Mouse (Mus musculus) right cerebral cortex, postnatal 25 days (tissue): ENCODE measurements around the gene Nos2.
"Not testable (repeated sequence)": the region's sequence is repeated elsewhere in the genome, so short reads cannot be mapped to it uniquely, and the experiment has no call there.

ENCODE experiments used
- DNase-seq: peaks from one replicate; pipeline ENCODE4 v3.0.0; 2022

Gene Nos2

DNA sequence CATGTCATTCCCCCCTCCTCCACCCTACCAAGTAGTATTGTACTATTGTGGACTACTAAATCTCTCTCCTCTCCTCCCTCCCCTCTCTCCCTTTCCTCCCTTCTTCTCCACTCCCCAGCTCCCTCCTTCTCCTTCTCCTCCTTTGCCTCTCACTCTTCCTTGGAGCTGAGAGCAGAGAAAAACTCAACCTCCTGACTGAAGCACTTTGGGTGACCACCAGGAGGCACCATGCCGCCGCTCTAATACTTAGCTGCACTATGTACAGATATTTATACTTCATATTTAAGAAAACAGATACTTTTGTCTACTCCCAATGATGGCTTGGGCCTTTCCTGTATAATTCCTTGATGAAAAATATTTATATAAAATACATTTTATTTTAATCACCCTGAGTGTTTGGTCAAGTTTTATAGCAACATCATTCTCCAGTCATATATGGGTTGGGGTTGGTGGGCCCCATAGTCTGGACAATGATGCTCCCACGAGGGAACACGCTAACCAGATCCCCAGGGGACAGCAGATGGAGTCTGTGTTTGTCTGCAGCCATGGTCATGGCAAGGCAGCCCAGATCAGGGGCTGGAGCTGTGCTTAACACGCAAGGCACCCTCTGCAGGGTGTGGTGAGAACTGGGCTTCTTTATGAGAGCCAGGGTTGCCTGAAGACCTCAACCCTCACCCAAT is 39.4 kb downstream of the Nos2 start:
- no peak for DNase-seq

DNA sequence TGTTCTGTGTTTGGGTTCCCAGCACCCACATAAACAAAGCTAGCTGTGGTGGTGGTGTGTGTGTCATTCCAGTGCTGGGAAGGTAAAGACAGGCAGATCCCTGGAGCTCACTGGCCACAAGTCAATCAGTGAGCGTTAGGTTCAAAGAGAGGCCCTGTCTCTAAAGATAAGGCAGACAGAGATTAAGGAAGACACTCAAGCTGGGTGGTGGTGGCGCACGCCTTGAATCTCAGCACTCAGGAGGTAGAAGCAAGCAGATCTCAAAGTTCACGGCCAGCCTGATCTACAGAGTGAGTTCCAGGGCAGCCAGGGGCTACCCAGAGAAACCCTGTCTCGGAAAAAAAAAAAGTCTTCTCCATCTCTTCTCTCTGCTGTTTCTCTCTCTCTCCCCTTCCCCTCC is 40.6 kb downstream of the Nos2 start:
- DNase-seq, result no peak

DNA sequence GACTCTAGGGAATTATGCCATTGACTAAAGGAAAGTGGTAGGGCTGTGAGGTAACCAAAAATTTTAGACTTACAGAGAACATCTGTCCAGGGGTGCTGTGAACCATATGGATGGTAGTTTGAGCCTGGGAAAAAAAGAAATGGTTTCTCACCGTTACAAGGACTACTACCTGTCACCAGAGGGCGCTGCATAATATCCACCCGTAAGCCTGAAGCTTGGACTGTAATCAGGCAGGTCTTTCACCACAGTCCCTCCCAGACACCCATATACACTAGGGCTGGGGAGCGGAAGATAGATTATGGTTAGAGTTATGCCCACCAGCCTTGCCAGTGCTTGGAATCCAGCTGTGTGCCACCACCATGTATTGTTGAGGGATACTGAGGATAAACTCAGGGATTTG is 46.8 kb downstream of the Nos2 start:
- DNase-seq, result no peak

DNA sequence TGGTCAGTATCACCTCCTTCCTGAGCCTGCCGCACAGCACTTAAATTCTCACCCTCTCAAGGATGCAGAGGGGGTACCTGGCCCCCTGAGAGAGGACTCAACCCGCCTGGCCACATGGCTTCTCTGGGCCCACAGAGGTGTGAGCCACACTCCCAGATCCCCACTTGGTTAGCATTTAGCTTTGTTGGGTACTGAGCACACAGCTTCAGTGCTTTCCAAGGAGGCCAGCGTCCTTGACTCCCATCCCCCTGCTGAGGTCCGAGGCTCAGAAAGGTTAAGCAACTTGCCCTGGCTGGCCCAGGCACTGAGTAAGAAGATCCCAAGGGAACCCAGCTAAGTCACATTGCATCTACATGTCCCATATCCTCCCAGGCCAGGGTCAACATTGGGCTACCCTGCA is 47.5 kb downstream of the Nos2 start:
- no peak for DNase-seq

DNA sequence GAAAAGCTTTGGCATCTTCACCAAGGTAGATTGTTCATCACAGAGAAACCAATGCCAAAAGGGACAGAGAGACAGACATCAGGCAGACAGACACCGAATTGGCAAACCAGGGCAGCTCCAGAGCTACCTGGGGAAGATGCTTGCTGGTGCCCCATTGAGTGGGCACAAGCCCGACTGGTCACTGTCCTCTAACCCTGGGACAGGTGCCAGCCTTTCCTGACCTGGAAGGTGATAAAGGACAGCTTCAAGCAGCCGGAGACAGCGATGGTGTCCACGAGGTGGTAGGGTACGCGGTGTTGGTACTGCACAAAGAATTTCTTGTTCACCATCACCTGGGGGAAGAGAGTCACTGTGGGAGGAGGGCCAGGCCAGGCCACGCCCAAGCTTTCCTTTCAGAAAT is 50.5 kb downstream of the Nos2 start:
- DNase-seq, result no peak

DNA sequence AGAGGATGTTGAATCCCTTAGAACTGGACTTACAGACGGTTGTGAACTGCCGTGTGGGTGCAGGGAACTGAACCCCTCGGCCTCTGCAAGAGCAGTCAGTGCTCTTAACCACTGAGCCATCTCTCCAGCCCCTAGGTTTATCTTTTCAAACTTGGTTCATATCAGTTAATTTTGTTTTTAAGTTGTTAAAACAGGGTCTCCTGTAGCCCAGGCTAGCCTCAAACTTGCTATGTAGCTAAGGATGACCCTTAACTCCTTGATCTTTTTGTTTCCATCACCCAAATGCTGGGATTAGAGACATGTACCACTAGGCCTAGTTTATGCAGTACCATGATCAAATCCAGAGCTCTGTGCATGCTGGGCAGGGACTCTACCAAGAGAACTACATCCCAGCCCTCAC is 51.2 kb downstream of the Nos2 start:
- DNase-seq, result no peak

DNA sequence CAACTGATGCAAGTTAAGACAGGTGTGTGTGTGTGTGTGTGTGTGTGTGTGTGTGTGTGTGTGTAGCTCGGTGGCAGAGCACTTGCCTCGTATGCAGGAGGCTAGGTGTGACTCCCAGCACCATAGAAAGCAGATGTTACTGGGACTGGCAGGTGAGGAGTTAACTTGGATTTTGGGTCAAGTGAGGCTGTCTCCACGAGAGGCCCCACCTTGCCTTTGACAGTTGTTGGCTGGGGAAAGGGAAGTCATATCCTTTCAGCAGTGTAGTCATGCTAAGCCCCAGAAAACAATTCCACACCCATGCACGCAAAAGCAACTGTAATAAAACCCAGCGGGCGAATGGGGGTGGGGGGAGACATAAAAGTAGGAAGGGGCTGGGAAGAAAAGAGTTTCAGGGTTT is 51.7 kb downstream of the Nos2 start:
- DNase-seq, result no peak

DNA sequence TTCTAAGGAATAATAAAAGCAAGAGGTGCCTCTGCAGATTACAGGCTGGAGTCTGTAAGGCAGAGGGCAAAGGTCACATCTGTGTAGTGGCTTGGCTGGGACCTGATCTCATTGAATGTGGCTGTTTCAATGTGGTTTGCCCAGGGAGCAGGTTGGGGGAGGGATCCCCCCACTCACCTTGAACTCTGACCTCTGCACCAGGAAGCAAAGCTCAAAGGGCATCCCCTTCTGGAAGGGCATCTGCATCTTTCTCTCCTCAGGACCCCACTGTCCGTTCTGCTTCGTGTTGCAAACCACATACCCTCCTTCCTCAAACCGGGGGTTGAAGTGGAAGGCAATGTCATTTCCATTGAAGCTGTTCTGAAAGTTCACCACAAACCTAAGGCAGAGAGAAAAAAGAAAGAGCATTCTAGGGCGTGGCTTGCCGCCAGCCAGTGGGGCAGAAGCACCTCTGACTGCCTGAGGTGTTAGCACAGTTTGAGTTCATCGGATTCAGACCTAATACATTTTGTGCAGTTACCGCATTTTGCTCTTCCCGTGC is 52.3 kb downstream of the Nos2 start:
- no peak for DNase-seq

DNA sequence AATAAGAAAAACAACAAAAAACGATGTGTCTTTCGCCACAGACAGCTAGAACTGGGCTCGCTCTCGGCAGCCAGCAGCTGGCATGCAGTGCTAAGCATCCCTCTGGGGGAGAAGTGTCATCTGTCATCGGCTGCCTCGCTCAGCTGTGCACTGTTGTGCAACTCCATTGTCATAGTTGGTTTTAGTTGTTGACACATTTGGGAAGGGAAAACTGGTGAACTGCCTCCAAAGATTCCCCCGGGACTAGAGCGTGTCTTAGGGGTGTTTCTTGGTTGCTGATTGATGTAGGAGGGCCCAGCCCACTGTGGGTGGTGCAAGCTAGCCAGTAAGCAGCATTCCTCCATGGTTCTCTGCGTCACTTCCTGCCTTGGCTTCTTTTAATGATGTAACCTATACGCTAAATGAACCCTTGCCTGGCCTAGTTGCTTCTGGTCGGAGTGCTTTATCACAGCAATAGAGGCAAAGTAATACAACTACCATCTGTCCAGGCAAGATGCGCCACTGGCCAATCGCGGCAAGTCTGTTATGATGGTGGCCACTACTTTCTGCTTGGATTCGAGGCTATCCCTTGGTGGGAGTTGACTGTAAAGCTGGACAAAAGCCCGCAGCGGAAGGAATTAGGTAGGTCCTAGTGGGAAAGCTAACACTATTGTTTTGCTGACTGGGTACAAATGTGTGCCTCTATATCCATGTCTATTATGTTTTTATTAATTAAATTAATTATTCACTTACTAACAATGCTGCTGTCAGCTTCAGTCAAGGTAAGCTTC is 53.0 kb downstream of the Nos2 start:
- no peak for DNase-seq

DNA sequence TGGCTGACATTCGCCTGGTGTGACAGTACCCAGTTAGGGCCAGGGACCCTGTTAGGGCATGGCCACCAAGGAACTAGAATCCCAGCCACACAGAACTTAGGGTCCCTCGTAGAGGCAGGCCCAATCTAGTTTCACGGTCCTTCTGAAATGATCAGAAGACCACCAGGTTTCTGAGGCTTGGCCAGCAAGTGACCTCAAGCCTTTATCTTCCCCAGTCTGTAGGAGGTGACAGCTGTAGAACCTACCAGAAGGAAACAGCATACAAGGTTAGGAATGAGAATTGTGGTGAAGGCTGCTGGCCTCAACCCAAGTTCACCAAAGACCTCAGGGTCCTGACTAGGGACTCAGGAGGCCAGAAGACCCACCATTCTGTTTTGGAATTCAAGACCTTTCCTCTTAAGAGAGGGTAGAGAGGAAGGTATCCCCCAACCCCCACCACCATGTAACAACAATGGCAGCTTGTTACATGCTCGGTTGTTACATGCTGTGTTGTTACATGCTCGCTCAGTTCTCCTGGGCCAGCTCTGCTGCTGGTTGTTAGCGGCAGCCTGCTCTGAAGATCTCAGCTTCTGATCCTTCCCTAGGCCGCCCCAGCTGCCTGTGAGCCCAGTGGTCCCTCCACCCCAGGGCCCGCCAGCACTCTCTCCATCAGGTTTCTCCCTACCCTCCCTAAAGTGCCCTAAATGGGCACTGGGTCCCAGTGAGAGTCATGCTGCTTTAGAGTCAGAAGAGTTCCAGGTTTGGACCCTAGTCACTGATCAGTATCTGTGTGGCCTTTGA is 56.3 kb downstream of the Nos2 start:
- DNase-seq, result no peak

DNA sequence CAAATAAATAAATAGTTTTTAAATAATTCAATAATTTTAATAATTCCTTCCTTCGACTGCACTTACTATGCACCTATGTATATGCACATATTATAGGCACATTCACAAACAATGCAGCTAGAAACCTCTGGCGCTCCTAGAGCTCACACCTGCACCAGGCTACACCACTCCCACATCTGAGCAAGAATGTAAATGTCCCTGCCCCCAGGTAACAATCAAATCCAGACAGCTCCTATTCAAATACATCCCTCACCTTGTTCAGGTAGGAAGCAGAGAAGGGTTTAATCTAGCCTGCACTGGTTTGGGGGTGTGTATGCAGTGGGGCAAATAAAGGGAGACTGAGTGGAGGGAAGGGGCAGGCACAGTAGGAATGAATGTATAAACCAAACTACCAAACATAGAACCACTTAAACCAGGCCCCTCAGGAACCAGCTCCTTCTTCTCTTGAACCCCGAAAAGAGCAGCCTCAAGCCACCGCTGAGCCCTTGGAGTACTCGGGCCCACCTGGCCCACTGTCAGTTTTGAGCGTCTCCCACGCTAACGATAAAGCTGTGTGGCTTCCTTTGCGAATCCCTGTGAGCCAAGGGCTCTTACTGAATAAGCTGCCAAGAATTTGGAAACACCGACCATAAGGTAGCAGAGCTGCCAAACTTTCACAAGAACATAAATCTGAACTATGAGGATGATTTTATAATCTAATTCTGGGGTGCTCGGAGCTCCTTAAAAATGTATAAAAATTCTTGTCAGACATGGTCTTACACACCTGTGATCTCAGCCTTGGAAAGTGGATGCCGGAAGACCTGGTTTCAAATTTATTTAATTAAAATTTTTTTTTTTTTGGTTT is 57.8 kb downstream of the Nos2 start:
- DNase-seq, result peak; percentile 24

DNA sequence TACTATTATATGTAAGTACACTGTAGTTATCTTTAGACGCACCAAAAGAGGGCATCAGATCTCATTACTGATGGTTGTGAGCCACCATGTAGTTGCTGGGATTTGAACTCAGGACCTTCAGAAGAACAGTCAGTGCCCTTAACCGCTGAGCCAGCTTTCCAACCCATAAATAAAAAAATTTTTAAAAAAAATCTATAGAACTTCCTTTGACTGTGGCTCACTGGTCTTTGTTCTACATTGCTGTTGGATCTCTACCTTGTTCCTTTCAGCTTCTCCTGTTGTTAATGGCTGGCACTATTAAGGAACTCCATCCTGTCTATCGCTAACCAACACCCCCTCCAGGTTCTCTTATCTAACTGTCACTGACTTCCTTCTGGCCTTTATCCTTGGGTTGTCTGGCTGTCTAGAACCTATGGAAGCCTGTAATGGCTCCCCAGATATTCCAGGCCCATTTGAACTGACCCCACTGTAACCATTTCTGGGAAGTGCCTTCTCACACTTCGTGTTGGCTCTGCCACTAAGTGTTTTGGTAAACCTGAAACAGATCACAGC is 59.6 kb downstream of the Nos2 start:
- no peak for DNase-seq

DNA sequence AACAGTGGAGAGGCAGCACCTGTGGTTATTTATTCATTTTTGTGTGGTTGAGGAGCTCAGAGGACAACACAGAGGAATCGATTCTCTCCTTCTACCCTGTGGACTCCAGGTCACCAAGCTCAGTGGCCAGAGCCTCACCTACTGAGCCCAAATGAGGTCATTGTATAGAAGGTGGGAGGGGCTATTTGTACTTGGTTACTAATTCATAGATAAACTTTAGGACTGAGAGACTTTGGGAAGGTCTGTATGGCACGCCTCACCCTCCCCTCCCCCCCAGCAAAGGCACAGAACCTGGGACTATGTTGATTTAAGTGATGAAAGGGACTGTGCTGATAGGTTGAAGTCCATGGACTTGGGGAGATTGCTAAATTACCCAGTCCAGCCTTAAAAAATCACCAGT is 61.5 kb downstream of the Nos2 start:
- no peak for DNase-seq

DNA sequence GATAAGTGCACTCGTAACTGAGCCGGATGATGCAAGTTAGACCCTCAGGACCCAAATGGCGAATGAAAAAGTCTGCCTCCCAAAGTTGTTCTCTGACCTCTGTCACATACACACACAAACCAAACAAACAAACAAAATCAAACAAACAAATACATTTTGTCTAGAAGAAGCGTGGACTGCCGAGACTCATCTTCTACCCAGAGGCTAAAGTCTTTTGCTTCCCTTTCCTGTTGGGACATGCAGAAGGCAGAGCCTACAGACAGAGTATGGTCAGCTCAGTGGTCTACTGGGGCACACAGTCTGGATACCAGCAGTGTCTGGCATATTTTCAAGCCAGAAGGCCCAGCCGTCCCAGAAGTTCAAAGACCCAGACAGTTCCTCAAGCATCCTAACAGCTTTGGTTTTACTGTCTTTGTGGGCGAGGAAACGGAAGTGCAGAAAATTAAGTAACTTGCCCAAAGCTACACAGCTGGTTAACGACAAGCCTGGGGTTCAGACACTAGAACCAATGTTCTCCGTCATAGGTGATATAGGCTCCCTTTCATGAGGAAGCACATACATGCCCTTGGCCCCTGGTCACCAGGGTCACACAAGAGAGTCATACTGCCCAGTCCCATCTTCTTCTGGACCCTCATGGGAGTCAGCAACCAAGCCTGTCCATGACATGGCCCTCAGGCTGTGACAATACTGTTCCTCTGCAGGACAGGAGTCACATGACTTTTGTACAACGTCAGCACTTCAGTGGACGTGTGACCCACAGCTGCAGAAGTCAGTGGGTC is 62.1 kb downstream of the Nos2 start:
- no peak for DNase-seq

DNA sequence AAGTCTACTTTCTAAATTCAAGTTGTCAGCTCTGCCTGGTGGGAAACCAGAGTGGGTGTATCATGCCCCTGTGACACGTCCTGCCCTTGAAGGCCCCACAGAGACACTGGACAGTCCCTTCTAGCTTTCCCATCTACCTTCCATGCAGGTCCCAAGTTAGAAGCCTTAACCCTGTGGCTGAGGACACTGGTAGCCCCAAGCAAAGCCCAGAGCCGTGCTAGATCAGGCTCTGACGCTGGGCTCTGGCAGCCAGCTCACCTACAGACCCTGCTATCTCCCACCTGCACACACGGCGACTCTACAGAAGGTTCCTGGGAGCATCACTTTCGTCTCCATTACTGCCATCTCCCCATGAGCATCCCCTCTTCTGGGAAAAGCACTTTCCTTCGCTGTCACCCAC is 63.0 kb downstream of the Nos2 start:
- DNase-seq, result no peak

DNA sequence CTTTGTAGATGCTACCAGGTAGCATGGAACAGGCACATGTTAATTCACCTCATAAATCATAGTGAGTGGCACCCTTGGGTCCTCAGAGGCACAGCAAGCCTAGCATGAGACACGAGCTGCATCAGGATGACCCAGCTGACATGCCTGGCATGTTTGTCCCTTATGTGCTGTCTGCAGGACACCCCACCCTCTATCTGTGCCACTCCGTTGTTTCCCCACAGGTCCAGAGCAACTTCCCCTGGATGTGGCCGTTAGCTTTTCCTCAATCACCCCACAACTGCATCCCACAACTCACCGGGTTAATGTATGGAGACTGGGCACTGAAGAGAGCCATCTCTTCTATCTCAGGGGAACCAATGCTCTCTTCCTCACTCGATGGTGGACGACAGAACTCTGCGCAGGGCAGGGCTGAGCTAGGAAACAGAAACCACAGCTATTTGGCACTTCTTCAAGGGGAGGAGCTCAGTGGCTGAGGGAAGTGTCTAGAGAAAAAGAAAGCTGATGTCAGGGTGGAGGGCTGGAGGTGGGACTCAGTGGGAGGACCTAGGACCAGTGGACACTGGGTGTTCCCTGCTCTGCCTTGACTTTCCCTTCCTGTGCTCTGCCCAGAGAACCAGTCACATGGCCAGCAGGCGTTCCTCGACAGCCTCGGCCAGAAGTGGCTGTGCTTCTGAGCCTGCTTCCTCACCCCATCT is 64.0 kb downstream of the Nos2 start, which contains the start of gene Lgals9:
Gene Lgals9, minus strand, starts transcription at position 464 of the 695 bp plus-strand sequence.
- no peak for DNase-seq

DNA sequence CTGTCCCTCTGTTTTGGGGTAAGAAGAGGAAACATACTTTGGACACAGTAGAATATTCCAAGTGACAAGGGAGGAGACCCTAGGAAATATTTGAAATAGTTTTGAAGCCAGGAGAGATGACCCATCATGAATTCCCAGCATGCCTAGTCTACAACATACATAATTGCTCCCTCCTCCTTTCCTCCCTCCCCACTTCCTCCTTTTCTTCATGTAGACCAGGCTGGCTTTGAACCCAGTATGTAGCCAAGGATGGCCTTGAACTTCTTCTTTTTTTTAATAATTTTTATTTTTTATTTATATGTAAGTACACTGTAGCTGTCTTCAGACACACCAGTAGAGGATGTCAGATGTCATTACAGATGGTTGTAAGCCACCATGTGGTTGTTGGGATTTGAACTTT is 64.9 kb downstream of the Nos2 start:
- no peak for DNase-seq

DNA sequence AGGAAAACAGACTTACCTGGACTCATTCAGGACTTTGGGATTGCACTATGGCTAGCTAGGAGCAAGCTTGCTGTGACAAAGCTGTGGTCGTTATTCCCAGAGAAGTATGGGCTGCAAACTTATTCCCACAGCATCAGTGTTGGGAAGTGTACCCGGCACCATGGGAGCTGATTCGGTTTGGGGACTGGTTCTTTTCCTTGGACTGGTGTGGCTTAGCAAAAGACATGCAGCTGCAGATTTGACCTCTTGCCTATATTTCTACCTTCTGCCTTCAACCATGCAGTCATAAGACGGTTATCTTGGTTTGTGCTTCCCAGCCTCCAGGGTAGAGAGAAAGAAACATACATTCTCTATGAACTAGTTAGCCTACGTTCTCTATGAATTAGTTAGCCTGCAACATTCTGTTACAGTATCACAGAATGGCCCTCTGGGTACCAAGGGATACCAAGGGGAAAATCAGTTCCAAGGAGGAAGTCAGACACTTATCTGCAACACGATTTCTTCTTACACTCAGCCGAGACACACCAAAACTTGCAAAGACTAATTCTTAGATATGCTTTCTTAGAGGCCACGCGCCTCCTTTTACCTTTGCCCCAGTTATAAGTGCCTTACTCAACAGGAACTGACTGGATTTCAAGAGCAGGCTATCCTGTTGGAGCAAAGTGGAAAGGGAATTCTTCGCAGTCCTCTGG is 65.9 kb downstream of the Nos2 start:
- DNase-seq, result no peak

DNA sequence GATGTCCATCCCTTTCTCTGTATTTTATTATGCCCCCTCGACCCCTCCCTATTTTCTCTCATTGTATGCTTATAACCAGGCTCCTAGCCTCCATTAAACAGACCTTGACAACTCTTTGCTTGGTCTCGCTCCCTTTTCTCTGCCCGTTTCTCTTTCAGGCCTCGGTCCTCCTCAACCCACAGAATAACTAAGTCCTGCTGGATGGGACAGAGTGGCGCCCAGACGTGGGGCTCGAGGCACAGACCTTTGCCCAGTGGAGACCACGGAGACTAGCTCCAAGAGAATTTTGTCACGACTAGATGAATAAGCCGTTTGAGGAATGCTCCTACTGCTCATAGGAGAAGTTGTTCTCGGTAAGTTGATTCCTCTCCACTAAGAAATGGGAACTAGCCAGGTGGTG is 68.6 kb downstream of the Nos2 start:
- not testable (repeated sequence) for DNase-seq

DNA sequence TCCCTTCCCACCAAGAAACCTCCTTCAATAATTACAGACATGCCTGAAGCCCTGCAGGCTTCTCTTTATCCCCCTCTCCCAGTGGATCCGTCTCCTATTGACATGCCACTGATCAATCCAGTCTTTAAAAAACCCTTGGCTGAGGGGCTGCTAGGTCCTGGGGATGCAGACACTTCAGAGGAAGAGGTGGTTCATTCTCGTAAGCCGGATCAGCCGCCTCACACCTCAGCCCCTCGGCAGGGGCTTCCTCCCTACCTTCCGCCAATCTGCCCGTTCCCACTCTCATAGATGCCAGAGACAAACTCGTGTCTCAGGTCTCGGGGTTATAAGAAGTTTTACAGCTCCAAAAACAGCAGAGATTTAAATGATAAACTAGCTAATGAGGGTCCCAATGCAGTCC is 69.5 kb downstream of the Nos2 start:
- no peak for DNase-seq
